Mouse (Mus musculus): ENCODE data around the gene Coa4. TPM values are rescaled to one million over a fixed set of nuclear protein-coding genes. Genes with fewer than 3 reads are reported as not detected.
"Not testable (repeated sequence)": the region's sequence is repeated elsewhere in the genome, so short reads cannot be mapped to it uniquely, and the experiment has no call there.

The Coa4 gene
- total and polyA plus RNA-seq, 3 experiments = 8.1 to 13.8 TPM; not detected in 1

DNA sequence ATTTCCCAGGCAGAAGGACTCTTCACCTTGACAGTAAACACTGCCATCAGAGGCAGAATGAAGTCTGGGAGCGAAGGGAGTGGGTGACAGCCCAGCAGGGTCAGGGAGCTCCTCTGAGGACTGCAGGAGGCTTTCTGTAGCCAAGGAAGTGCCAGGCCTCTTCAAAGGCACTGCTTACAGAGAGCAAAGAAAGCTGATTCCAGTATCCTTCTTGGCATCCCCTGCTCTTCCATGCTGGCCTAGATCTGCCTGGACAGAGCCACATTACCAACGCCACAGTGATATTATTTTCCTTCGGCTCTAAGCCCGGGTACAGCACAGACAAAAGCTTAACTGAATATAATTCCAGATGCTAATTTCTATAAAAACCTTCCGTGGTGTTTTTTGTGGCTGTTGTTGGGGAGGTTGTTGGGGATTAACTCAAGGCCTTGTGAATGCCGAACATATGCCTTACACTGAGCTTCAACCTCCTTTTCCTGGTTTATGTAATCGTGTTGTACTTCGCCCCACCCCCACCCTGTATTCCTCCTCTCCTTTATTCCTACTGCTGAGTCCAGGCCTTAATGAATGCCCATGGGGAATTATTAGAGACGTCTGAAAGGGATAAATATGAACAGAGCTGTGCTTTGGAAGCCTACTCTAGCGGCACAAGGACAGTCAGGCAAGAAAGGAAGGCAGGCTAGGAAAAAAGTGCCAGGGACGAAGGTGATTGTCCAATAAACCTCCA is 25.2 kb downstream of the Coa4 start:
- Histone ChIP-seq H3K4me1 (ENCODE audit: control insufficient read depth in 1 of 2, insufficient read depth in 2 of 2, low read length in 2 of 2) (0 out of 4 replicates have a peak, but pooled peaks cover 0 to 3% of the 10 kb centered on the region in 2 experiments), H3K27ac (ENCODE audit: control insufficient read depth, low read depth, low read length) (no peak overlapping the region), H3K79me2 (ENCODE audit: control insufficient read depth, insufficient read depth, low read length, poor library complexity) (no peaks in the 10 kb centered on the region), H3K9me3 (replicated peaks; ENCODE audit: insufficient read depth, low read length) (no peaks in the 10 kb centered on the region), H3K4me3 (ENCODE audit: control insufficient read depth in 1 of 2, insufficient read depth in 1 of 2, low read depth in 2 of 2, low read length in 2 of 2) (no peak overlapping the region), H3K27me3 (ENCODE audit: control insufficient read depth in 1 of 2, insufficient read depth in 2 of 2, low read length in 2 of 2) (no peaks in the 10 kb centered on the region), H3K9ac (ENCODE audit: control insufficient read depth, low read depth, low read length, poor library complexity, severe bottlenecking) (no peak overlapping the region), H3K36me3 (ENCODE audit: control insufficient read depth in 1 of 2, insufficient read depth in 2 of 2, low read length in 2 of 2) (peaks cover 0 to 4% of the 10 kb centered on the region in 2 experiments; a peak in 3 of 4 replicates)
- no peak for DNase-seq (ENCODE audit: low read depth, low spot score)
- TF ChIP-seq UBTF (IDR thresholded peaks at IDR 0.05; ENCODE audit: borderline replicate concordance, insufficient read depth, low read depth, low read length) = no peak
- TF ChIP-seq TCF12 (IDR thresholded peaks at IDR 0.05; ENCODE audit: low read depth, low read length) = no peak
- no peak for TF ChIP-seq ZNF384 (IDR thresholded peaks at IDR 0.05; ENCODE audit: low read depth, low read length)
- TF ChIP-seq USF1 (IDR thresholded peaks at IDR 0.05; ENCODE audit: low read depth, low read length) = no peak
- no peak for TF ChIP-seq MAX (IDR thresholded peaks at IDR 0.05; ENCODE audit: low read length)
- TF ChIP-seq POLR2AphosphoS2 (IDR thresholded peaks at IDR 0.05; ENCODE audit: low read length) = no peak

DNA sequence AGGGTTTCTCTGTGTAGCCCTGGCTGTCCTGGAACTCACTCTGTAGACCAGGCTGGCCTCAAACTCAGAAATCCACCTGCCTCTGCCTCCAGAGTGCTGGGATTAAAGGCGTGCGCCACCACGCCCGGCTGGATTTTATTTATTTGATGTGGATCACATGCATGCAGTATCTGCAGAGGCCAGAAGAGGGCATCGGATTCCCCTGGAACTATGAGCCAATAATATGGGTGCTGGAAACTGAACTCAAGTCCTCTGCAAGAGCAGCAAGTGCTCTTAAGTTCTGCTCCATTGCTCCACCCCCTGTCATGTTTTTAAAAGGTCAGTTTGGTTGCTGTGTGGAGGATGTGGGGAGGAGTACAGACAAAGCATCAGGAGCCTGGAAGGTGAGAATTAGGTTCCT is 30.4 kb downstream of the Coa4 start:
- H3K4me1 ChIP-seq (ENCODE audit: control insufficient read depth in 1 of 2, insufficient read depth in 2 of 2, low read length in 2 of 2) = peaks cover 8 to 14% of the 10 kb centered on the region in 2 experiments; a peak in 3 of 4 replicates
- not testable (repeated sequence) for H3K79me2 ChIP-seq (ENCODE audit: control insufficient read depth, insufficient read depth, low read length, poor library complexity); H3K4me3 ChIP-seq (ENCODE audit: control insufficient read depth in 1 of 2, insufficient read depth in 1 of 2, low read depth in 2 of 2, low read length in 2 of 2); H3K27ac ChIP-seq (ENCODE audit: control insufficient read depth, low read depth, low read length); DNase-seq (ENCODE audit: low read depth, low spot score); H3K27me3 ChIP-seq (ENCODE audit: control insufficient read depth in 1 of 2, insufficient read depth in 2 of 2, low read length in 2 of 2); H3K9ac ChIP-seq (ENCODE audit: control insufficient read depth, low read depth, low read length, poor library complexity, severe bottlenecking); H3K9me3 ChIP-seq (replicated peaks; ENCODE audit: insufficient read depth, low read length)
- peaks cover 0 to 20% of the 10 kb centered on the region in 2 experiments; a peak in 2 of 4 replicates for H3K36me3 ChIP-seq (ENCODE audit: control insufficient read depth in 1 of 2, insufficient read depth in 2 of 2, low read length in 2 of 2)

DNA sequence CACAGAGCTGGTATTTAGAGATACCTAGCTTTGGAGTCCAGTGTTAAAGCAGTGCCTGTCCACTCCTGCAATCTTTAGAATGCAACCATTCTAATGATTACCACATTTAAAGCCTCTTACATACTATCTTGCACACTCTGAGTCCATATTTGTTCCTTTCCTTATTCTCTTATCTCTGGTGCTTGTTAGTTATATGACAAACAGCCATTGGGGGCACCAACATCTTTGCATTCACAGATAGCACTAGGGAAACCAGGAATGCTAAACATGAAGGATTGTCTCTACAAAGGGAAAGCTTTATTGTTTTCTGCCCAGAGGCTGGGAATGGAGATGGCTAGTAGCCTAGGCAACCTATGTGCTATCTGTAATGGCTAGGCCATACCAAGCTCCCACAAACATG is 33.0 kb downstream of the Coa4 start:
- no peaks in the 10 kb centered on the region for H3K27me3 ChIP-seq (ENCODE audit: control insufficient read depth in 1 of 2, insufficient read depth in 2 of 2, low read length in 2 of 2)
- no peak overlapping the region for H3K9ac ChIP-seq (ENCODE audit: control insufficient read depth, low read depth, low read length, poor library complexity, severe bottlenecking)
- DNase-seq (ENCODE audit: low read depth, low spot score) = no peak
- no peaks in the 10 kb centered on the region for H3K79me2 ChIP-seq (ENCODE audit: control insufficient read depth, insufficient read depth, low read length, poor library complexity)
- H3K4me3 ChIP-seq (ENCODE audit: control insufficient read depth in 1 of 2, insufficient read depth in 1 of 2, low read depth in 2 of 2, low read length in 2 of 2) = no peak overlapping the region
- H3K9me3 ChIP-seq (replicated peaks; ENCODE audit: insufficient read depth, low read length) = no peaks in the 10 kb centered on the region
- peaks cover 12 to 16% of the 10 kb centered on the region in 2 experiments; a peak in 3 of 4 replicates for H3K4me1 ChIP-seq (ENCODE audit: control insufficient read depth in 1 of 2, insufficient read depth in 2 of 2, low read length in 2 of 2)
- TF ChIP-seq UBTF (IDR thresholded peaks at IDR 0.05; ENCODE audit: borderline replicate concordance, insufficient read depth, low read depth, low read length) (no peak), ZKSCAN1 (IDR thresholded peaks at IDR 0.05; ENCODE audit: low read depth, low read length) (no peak), TCF12 (IDR thresholded peaks at IDR 0.05; ENCODE audit: low read depth, low read length) (no peak), NRF1 (IDR thresholded peaks at IDR 0.05; ENCODE audit: insufficient read depth, low read depth, low read length, poor library complexity, severe bottlenecking) (no peak), SMC3 (IDR thresholded peaks at IDR 0.05; ENCODE audit: low read depth, low read length) (no peak), RAD21 (IDR thresholded peaks at IDR 0.05; ENCODE audit: low read depth, low read length) (no peak), BHLHE40 (IDR thresholded peaks at IDR 0.05; ENCODE audit: borderline replicate concordance, low read depth, low read length) (no peak), ZMIZ1 (IDR thresholded peaks at IDR 0.05; ENCODE audit: low read depth, low read length) (no peak), TBP (IDR thresholded peaks at IDR 0.05; ENCODE audit: low read depth, low read length) (no peak), CHD2 (IDR thresholded peaks at IDR 0.05; ENCODE audit: low read length) (no peak), EP300 (IDR thresholded peaks at IDR 0.05; ENCODE audit: low read depth in 1 of 2, low read length in 2 of 2) (no peak), ZC3H11A (IDR thresholded peaks at IDR 0.05; ENCODE audit: low read depth, low read length) (no peak), MAX (IDR thresholded peaks at IDR 0.05; ENCODE audit: low read length) (no peak), KAT2A (conservative IDR thresholded peaks at IDR 0.05; ENCODE audit: low read depth, low read length) (no peak), MYB (IDR thresholded peaks at IDR 0.05; ENCODE audit: low read depth, low read length) (no peak), JUND (IDR thresholded peaks at IDR 0.05; ENCODE audit: low read depth, low read length) (no peak), MYC (IDR thresholded peaks at IDR 0.05; ENCODE audit: low read depth, low read length) (no peak), CHD1 (IDR thresholded peaks at IDR 0.05; ENCODE audit: low read depth, low read length) (no peak), POLR2AphosphoS2 (IDR thresholded peaks at IDR 0.05; ENCODE audit: low read length) (no peak), MAZ (IDR thresholded peaks at IDR 0.05; ENCODE audit: low read depth, low read length) (no peak)
- H3K27ac ChIP-seq (ENCODE audit: control insufficient read depth, low read depth, low read length) = no peak overlapping the region; the same call in 1 of the 2 replicates
- H3K36me3 ChIP-seq (ENCODE audit: control insufficient read depth in 1 of 2, insufficient read depth in 2 of 2, low read length in 2 of 2) = peaks cover 0 to 22% of the 10 kb centered on the region in 2 experiments; a peak in 2 of 4 replicates
